Mouse (Mus musculus): Measurements from ENCODE around the gene H2-K1. TPM values are rescaled to one million over a fixed set of nuclear protein-coding genes. Genes with fewer than 3 reads are reported as not detected.
"Not testable (repeated sequence)": the region's sequence is repeated elsewhere in the genome, so short reads cannot be mapped to it uniquely, and the experiment has no call there.

The H2-K1 gene
- polyA plus RNA-seq, 1 experiment from 2014 or later: 4.7 TPM

DNA sequence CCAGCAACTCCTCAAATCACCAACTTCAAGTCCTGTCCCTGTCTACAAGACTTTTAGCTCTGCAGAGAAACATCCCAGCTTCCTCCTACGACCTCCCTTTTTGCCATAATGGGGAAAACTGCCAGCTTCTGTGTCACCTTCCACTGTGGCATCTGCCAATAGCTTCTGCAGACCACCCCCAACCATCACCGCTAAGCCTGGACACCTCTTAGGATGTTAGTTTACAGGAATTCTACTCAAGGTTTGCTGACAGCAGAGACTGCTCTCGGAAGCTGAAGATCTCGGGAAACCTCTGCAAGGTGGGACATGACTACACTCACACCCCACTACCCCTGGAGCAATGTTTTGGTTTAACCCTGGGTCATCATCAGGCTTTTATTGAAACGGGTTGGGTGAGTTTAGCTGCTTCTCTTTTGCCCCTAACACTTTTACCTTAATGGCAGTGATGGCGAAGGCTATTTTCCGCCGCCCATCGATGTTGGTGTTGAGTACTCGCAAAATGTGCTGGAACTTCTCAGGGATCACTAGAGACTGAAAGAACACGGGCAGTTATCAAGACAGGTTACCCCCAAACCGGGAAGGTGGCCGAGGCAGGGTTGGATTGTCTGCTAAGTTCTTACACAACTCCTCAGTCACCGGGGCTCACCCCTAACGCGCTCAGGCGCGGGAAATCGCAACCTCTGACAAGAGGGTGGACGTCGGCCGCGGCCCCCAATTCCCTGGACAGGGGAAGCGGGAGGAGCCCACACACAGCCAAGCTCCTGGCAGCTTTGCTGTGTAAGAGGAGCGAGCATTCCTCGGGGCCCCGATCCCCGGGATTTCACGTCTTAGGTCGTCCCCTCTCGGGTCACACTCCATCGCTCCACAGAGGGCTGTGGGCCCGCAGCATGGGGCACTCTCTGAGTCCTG lies 45.2 kb downstream of the H2-K1 start:
- Histone ChIP-seq H3K36me3 (peaks cover 69% of the 10 kb centered on the region), H3K4me3 (peak overlapping the region; percentile 99), H3K27me3 (ENCODE audit: low read depth, poor library complexity, severe bottlenecking) (no peaks in the 10 kb centered on the region), H3K9me3 (replicated peaks) (no peaks in the 10 kb centered on the region), H3K4me1 (peaks cover 63% of the 10 kb centered on the region), H3K27ac (peak overlapping the region; percentile 98)
- 1% methylated on average over 33 of the region's 33 CpGs for WGBS
- DNase-seq (ENCODE audit: low spot score): no peak

- peak overlapping the region; percentile 98 for H3K27ac ChIP-seq
- DNase-seq (ENCODE audit: low spot score): no peak
- 46% methylated on average over 5 of the region's 5 CpGs for WGBS
- H3K36me3 ChIP-seq: peaks cover 69% of the 10 kb centered on the region
- H3K9me3 ChIP-seq (replicated peaks): no peaks in the 10 kb centered on the region
- no peaks in the 10 kb centered on the region for H3K27me3 ChIP-seq (ENCODE audit: low read depth, poor library complexity, severe bottlenecking)
- peaks cover 66% of the 10 kb centered on the region for H3K4me1 ChIP-seq
- H3K4me3 ChIP-seq: peak overlapping the region; percentile 99
These were observed 46.1 kb downstream of the H2-K1 start for GRCm38 (mm10) chr17:33953961-33954565.

- Histone ChIP-seq H3K4me1 (peaks cover 66% of the 10 kb centered on the region), H3K4me3 (peak overlapping the region; percentile 99), H3K27me3 (ENCODE audit: low read depth, poor library complexity, severe bottlenecking) (no peaks in the 10 kb centered on the region), H3K36me3 (peaks cover 69% of the 10 kb centered on the region), H3K9me3 (replicated peaks) (no peaks in the 10 kb centered on the region), H3K27ac (no peak overlapping the region)
- WGBS: 77% methylated on average over 3 of the region's 3 CpGs
- no peak for DNase-seq (ENCODE audit: low spot score)
These were observed 46.8 kb downstream of the H2-K1 start for GRCm38 (mm10) chr17:33953310-33953709.

- Histone ChIP-seq H3K4me3 (peak overlapping the region; percentile 99), H3K9me3 (replicated peaks) (no peaks in the 10 kb centered on the region), H3K27ac (no peak overlapping the region), H3K36me3 (peaks cover 69% of the 10 kb centered on the region), H3K4me1 (peaks cover 66% of the 10 kb centered on the region), H3K27me3 (ENCODE audit: low read depth, poor library complexity, severe bottlenecking) (no peaks in the 10 kb centered on the region)
- DNase-seq (ENCODE audit: low spot score): no peak
- WGBS: 84% methylated on average over 4 of the region's 4 CpGs
These were observed 47.3 kb downstream of the H2-K1 start for GRCm38 (mm10) chr17:33952879-33953278.

GRCm38 (mm10) chr17:33952015-33952414 lies 48.1 kb downstream of the H2-K1 start:
- peak overlapping the region; percentile 99 for H3K4me3 ChIP-seq
- WGBS: 80% methylated on average over 13 of the region's 13 CpGs
- not testable (repeated sequence) for H3K27me3 ChIP-seq (ENCODE audit: low read depth, poor library complexity, severe bottlenecking); H3K27ac ChIP-seq; DNase-seq (ENCODE audit: low spot score); H3K9me3 ChIP-seq (replicated peaks)
- peaks cover 76% of the 10 kb centered on the region for H3K36me3 ChIP-seq
- peaks cover 59% of the 10 kb centered on the region for H3K4me1 ChIP-seq

DNA sequence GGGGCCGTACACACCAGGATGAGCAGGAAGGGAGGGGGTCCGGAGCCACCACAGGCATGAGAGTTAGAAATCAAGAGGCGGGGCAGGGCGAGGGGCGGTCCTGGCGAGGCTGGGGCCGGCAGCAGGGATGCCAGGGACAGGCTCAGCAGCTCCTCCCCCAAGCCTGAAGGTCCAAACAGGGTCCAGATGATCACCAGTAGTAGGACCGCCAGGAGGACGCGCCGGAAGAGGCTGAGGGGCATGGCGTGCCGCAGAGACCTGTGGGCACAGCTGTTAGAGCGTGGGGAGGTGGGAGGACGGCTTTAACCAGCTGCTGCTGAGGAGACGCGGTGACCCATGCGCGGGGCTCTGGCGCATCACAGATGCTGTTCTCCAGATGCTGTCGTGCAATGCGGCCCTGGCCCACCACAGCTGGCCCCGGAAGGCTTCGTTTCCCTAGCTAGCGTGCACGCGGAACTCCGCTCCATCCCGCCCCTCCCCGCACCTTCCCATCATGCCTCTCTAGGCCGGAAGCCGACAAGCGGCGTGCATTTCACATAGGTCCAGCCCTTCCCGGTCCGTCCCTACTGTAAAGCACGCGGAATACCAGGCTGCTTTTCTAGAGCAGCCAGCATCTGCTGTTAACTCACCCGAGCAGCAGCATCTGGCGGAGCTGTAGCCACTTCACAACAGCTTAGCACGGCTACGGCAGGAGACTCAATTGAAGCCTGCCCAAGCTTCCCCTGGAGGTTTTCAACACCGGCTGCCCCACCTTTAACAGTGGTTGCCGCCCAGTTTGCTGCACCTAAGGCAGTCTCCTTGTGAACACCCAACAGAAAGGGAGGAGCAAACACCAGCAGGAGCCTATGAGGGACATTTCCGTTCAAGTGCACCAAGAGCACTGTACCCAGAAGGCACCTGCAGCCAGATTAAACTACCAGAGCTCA lies 48.9 kb downstream of the H2-K1 start, which contains the start of gene B3galt4:
Gene B3galt4 (minus strand): TSS at position 468 of the 926 bp plus-strand sequence.
- no peaks in the 10 kb centered on the region for H3K27me3 ChIP-seq (ENCODE audit: low read depth, poor library complexity, severe bottlenecking)
- H3K4me1 ChIP-seq: peaks cover 53% of the 10 kb centered on the region
- peak within 1 kb of the TSS; percentile 99 for H3K4me3 ChIP-seq
- H3K36me3 ChIP-seq: peaks cover 82% of the 10 kb centered on the region
- 1% methylated on average over 45 of the region's 45 CpGs for WGBS
- peak; percentile 92 for DNase-seq (ENCODE audit: low spot score)
- peak within 1 kb of the TSS; percentile 88 for H3K27ac ChIP-seq
- H3K9me3 ChIP-seq (replicated peaks): no peaks in the 10 kb centered on the region

GRCm38 (mm10) chr17:33950131-33950625 lies 50.0 kb downstream of the H2-K1 start:
- H3K36me3 ChIP-seq: peaks cover 93% of the 10 kb centered on the region
- no peaks in the 10 kb centered on the region for H3K9me3 ChIP-seq (replicated peaks)
- H3K27ac ChIP-seq: peak overlapping the region; percentile 88; the same call in 1 of the 2 replicates
- DNase-seq (ENCODE audit: low spot score): no peak
- peaks cover 51% of the 10 kb centered on the region for H3K4me1 ChIP-seq
- no peaks in the 10 kb centered on the region for H3K27me3 ChIP-seq (ENCODE audit: low read depth, poor library complexity, severe bottlenecking)
- 76% methylated on average over 10 of the region's 10 CpGs for WGBS
- peak overlapping the region; percentile 99 for H3K4me3 ChIP-seq

DNA sequence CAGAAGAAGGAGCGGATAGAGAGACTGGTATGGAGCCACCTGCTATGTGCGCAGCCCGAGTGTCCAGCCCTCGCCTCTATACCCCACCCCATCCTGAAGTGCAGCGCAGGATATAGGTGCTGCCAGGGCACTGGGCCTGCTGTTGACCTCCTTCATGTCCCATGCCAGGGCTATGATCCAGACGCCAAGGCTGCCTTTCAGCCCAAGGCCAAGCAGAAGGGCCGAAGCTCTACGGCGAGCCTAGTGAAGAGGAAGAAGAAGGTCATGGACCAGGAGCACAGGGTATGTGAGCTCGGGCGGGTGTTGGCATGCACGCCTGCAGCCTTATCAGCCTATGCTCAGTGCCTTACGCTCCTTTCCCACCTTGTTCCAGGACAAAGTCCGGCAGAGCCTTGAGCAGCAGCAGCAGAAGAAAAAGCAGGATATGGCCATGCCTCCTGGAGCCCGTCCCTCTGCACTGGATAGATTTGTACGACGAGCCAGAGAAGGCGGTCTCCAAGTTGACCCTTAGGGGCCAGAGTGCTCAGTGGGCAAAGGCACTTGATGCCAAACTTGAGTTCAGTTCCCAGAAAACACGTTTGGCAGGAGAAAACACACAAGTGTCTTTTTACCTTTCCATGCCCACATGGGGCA lies 51.1 kb downstream of the H2-K1 start:
- Histone ChIP-seq H3K27ac (no peak overlapping the region), H3K36me3 (peaks cover 97% of the 10 kb centered on the region), H3K9me3 (replicated peaks) (no peaks in the 10 kb centered on the region), H3K4me3 (no peak overlapping the region), H3K27me3 (ENCODE audit: low read depth, poor library complexity, severe bottlenecking) (no peaks in the 10 kb centered on the region), H3K4me1 (peaks cover 44% of the 10 kb centered on the region)
- DNase-seq (ENCODE audit: low spot score): no peak
- 92% methylated on average over 19 of the region's 19 CpGs for WGBS

DNA sequence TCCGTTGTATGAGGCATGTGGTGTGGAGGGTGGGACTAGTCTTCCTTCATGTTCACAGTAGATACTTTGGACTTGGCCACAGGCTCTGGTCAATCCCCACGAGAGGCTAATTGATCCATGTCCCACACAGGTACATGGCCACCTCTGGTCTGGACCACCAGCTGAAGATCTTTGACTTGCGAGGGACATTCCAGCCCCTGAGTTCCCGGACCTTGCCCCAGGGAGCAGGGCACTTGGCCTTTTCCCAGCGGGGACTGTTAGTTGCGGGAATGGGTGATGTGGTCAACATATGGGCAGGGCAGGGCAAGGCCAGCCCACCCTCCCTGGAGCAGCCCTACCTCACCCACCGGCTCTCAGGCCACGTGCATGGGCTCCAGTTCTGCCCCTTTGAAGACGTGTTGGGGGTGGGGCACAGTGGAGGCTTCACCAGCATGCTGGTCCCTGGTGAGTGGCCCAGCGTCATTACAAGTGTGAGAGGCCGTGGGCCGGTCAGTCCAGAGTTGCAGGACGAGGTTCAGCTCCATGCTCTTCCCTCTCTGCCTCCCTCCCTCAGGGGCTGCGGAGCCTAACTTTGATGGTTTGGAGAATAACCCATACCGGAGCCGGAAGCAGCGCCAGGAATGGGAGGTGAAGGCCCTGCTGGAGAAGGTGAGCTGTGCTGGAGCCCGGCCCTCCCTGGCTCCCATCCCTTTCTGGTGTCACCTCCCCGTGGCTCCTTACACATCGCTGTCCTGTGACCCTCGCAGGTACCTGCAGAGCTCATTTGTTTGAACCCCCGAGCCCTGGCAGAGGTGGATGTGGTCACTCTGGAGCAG lies 51.9 kb downstream of the H2-K1 start:
- Histone ChIP-seq H3K4me1 (peaks cover 37% of the 10 kb centered on the region), H3K9me3 (replicated peaks) (no peaks in the 10 kb centered on the region), H3K27me3 (ENCODE audit: low read depth, poor library complexity, severe bottlenecking) (no peaks in the 10 kb centered on the region), H3K36me3 (peaks cover 96% of the 10 kb centered on the region), H3K27ac (no peak overlapping the region), H3K4me3 (no peak overlapping the region)
- WGBS: 87% methylated on average over 22 of the region's 22 CpGs
- no peak for DNase-seq (ENCODE audit: low spot score)

GRCm38 (mm10) chr17:33947430-33948089 lies 52.6 kb downstream of the H2-K1 start:
- H3K27ac ChIP-seq: no peak overlapping the region
- peaks cover 30% of the 10 kb centered on the region for H3K4me1 ChIP-seq
- peaks cover 96% of the 10 kb centered on the region for H3K36me3 ChIP-seq
- no peaks in the 10 kb centered on the region for H3K9me3 ChIP-seq (replicated peaks)
- H3K27me3 ChIP-seq (ENCODE audit: low read depth, poor library complexity, severe bottlenecking): no peaks in the 10 kb centered on the region
- 97% methylated on average over 10 of the region's 10 CpGs for WGBS
- no peak for DNase-seq (ENCODE audit: low spot score)
- no peak overlapping the region for H3K4me3 ChIP-seq

All from limb, embryonic 10.5 days (tissue).